Mouse (Mus musculus) layer of hippocampus, adult 18-20 months (tissue): ENCODE measurements around the gene Mid1. TPM values are rescaled to one million over a fixed set of nuclear protein-coding genes. Genes with fewer than 3 reads are reported as not detected.
A peak's percentile ranks its signal among the peaks of the same experiment; 100 is the strongest.
"Not testable (repeated sequence)": the region's sequence is repeated elsewhere in the genome, so short reads cannot be mapped to it uniquely, and the experiment has no call there.

Source experiments
- DNase-seq, 2 experiments: peaks; one replicate each; pipeline ENCODE4 v3.0.0; 2022; ENCODE audit warnings: low spot score in 2 of 2
- total RNA-seq, 2 experiments: library from RNA; stranded (reverse); gene quantifications; 2 replicates each; pipeline ENCODE4 v1.2.3; 2021

Gene Mid1
- total RNA-seq, 2 experiments from 2014 or later: 5.8 to 12.4 TPM

GRCm38 (mm10) chrX:169950596-169950995, 265.6 kb downstream of the Mid1 start:
- no peak for DNase-seq

GRCm38 (mm10) chrX:169969337-169969736, 284.3 kb downstream of the Mid1 start:
- DNase-seq: no peak

DNA sequence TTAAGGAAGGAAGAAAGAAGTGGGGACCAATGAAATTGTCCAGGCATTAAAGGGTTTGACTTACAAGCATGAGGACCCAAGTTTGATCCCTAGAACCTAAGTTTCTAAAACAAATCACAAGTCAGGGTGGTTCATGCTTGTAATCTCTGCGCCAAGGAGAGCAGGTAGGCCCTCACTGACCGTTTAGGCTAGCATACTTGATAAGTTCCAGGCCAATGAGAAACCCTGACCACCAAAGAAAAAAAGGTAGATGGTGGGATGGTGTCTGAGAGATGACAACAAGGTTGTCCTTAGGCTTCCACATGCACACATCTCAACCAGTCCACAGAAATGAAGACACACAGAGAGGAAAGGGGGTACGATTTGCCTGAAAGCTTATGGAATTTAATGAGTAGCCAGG, 284.8 kb downstream of the Mid1 start:
- not testable (repeated sequence) for DNase-seq

- DNase-seq: not testable (repeated sequence)
Observed at GRCm38 (mm10) chrX:169970546-169970945, 285.5 kb downstream of the Mid1 start.

DNA sequence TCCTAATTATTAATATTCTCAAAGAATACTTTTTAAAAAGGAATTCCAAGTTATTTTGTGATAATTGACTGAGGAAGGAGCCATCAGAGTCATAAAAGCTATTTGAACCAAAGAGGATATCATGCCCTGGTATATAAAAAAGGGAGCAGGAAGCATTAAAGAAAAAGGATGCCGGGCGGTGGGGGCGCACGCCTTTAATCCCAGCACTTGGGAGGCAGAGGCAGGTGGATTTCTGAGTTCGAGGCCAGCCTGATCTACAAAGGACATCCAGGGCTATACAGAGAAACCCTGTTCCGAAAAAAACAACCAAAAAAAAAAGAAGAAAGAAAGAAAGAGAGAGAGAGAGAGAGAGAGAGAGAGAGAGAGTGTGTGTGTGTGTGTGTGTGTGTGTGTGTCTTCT, 286.6 kb downstream of the Mid1 start:
- not testable (repeated sequence) for DNase-seq

DNA sequence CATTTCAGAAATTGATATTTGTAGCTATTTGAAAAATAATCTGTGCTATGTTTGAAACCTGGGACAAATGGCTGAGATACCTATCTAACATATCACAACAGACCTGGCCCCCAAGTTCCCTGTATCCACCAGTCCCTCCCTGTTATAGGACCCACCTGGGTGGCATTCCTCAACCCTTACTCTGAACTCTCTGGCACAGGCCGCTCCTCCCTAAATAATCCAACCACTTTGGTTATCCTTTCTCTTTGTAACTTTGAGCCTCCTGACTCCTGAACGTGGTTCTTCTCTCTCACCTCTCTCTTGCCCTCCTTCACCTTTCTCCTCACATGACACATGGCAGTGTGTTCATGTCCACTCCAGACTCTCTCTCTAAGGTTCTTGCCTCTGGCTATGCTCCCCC, 287.1 kb downstream of the Mid1 start:
- DNase-seq: not testable (repeated sequence)

GRCm38 (mm10) chrX:169972791-169973494, 287.9 kb downstream of the Mid1 start:
- DNase-seq: not testable (repeated sequence)

DNA sequence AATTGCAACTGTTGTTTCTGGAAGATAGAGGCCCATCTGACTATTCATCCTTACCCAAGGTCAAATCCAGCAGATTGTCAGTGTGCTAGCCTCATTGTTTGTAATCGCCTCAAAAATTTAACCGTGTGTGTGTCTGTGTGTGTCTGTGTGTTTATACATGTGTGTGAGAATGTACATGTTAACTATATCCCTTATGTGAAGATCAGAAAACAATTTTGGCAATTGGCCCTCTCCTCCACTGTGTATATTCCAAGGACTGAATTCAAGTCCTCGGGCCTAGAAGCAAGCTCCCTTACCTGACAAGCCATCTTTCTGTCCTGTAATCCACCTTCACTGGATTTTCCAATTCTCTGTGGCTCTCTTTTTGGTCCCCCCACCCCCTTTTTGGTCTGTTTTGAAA, 288.8 kb downstream of the Mid1 start:
- DNase-seq: not testable (repeated sequence)

GRCm38 (mm10) chrX:169974456-169974855, 289.5 kb downstream of the Mid1 start:
- DNase-seq: not testable (repeated sequence)

- DNase-seq: not testable (repeated sequence)
Observed at GRCm38 (mm10) chrX:169974974-169975373, 290.0 kb downstream of the Mid1 start.

- not testable (repeated sequence) for DNase-seq
Observed at GRCm38 (mm10) chrX:169975681-169976131, 290.7 kb downstream of the Mid1 start.

GRCm38 (mm10) chrX:169976340-169976739, 291.3 kb downstream of the Mid1 start:
- not testable (repeated sequence) for DNase-seq

DNA sequence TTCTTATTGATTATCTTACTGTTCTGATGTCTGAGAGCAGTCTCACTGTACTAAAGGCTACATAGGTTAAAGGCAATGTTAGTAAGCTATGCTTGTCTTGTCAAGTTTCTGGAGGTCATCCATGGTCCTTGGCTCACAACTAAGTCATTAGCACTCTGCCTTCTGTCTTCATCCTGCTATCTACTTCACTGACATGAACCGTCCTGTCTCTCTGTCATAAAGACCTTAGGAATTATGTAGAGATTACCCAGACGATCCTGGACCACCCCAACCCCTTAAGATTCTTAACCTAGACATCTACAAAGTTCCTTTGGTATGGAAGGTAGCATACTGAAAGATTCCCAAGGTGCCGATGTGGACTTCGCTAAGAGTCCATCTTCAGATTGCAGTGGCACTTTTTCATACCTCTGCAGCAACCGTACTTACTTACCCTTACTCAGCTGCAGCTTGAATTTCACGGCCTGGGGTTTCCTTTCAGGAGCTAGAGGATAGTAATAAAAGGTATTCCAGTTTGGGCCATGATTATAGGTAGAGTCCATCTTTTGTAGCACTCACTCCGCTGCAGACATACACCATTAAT, 292.9 kb downstream of the Mid1 start:
- not testable (repeated sequence) for DNase-seq

GRCm38 (mm10) chrX:169978436-169979381, 293.7 kb downstream of the Mid1 start:
- DNase-seq: peak in 1 of 2 experiments; percentile 66

DNA sequence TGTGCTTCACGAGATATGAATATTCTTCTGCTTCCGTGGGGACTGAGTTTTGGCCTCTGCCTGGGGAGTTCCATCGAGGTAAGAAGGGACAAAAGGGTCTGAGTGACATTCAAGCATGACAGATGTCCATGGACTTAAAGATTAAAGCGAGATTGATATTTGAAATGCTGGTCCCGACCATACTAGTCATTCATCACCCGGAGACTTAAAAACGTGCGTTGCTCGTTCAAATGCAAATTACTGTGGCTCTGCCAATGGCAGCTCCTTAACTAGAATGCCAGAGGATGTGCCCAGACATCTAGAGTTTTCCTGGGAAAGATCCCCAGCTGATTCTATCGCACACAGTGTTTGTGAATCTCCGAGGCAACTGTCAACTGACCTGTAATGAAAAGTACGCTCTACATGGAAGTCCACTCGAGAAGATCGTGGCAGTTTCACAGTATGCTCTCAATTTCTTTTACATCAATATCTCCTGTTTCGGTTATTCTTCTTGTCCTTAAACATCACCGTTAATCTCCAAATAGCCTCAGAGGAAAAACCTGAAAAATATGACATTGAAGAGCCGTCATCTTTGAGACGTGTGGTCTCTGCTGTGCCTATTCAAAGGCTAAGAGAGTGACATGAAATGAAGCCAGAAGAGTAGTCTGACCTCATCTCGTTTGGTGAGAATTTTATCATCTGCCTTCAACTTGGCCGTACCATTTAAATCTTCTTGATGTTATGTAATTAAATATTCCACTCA, 294.6 kb downstream of the Mid1 start:
- not testable (repeated sequence) for DNase-seq

DNA sequence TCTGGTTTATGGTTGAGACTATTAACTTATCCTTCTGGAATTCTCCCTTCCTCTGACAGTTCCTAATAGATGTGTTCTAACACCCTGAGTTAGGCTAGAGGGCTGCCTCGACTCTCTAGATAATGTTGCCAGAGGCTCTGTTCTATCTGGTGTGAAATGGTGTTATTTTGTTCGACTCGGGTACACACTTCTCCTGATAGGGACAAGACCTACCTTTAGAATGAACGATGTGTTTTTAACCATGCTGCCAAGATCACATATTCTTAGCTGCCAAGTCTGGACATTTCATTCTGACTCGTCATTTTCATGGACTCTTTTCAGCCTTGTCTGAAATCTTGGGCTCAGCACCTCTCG, 295.2 kb downstream of the Mid1 start:
- not testable (repeated sequence) for DNase-seq

- DNase-seq: no peak
Observed at GRCm38 (mm10) chrX:169980809-169981289, 295.9 kb downstream of the Mid1 start.

DNA sequence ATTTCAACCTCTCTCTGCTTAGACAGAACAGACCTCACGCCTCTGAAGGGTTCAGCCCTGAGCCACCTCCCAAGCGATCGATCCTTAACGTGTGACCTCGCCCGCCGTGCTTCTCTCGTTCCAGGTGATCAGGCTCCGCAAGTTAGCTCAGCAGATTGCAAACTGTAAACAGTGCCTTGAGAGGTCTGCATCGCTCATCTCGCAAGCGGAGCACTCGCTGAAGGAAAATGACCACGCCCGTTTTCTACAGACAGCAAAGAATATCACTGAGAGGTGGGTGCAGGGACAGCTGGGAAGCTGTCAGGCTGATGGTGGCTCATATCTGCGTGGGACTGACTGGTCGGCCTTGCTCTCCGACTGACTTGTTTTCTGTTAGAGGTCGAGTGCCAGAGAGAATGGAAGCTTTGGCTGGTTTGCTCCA, 296.8 kb downstream of the Mid1 start:
- DNase-seq: not testable (repeated sequence)

GRCm38 (mm10) chrX:169982606-169983400, 297.8 kb downstream of the Mid1 start:
- DNase-seq: not testable (repeated sequence)
